Mouse (Mus musculus) liver, embryonic 14.5 days (tissue): ENCODE data around the gene Ints2.

Experiments
- CTCF ChIP-seq: IDR thresholded peaks from 2 replicates; pipeline ENCODE4 v1.5.1; 2016; ENCODE audit warnings: antibody characterized with exemption, low read depth, control low read depth
- EP300 ChIP-seq: IDR thresholded peaks from 2 replicates; pipeline ENCODE4 v1.6.1; 2016; ENCODE audit warnings: antibody characterized with exemption, low read depth

DNA sequence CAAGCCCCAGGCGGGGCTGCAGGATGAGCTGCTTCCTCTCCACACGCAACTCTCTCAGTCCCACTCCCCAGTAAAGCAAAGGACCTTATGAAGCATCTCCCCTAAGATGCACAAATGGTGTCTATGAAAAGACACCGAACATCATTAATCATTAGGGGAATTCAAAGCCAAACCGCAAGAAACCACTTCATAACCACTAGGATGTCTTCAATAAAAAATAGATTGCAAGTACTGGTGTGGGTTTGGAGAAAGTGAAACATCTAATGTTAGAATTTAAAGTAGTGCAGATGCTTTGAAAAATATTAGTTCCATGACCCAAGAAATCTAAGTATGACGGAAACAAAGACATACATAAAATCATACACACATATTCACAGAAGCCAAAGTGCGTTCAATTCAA, 34.3 kb upstream of the Ints2 start:
- TF ChIP-seq CTCF: no peak
- no peak for TF ChIP-seq EP300
